Mouse (Mus musculus): ENCODE data around the gene Usp44.
A peak's percentile ranks its signal among the peaks of the same experiment; 100 is the strongest.

The Usp44 gene

GRCm38 (mm10) chr10:93846706-93847105 lies 15.4 kb downstream of the Usp44 start:
- no peak for DNase-seq (ENCODE audit: low spot score)

- DNase-seq (ENCODE audit: low spot score): no peak
Measured at GRCm38 (mm10) chr10:93855126-93855525, 23.8 kb downstream of the Usp44 start.

GRCm38 (mm10) chr10:93856095-93856494 lies 24.7 kb downstream of the Usp44 start:
- no peak for DNase-seq (ENCODE audit: low spot score)

- no peak for DNase-seq (ENCODE audit: low spot score)
Measured at GRCm38 (mm10) chr10:93868401-93868800, 37.0 kb downstream of the Usp44 start.

GRCm38 (mm10) chr10:93868886-93869285 lies 37.5 kb downstream of the Usp44 start:
- no peak for DNase-seq (ENCODE audit: low spot score)

GRCm38 (mm10) chr10:93876772-93877171 lies 45.4 kb downstream of the Usp44 start:
- DNase-seq (ENCODE audit: low spot score): no peak

- no peak for DNase-seq (ENCODE audit: low spot score)
Measured at GRCm38 (mm10) chr10:93878732-93879131, 47.4 kb downstream of the Usp44 start.

- DNase-seq (ENCODE audit: low spot score): no peak
Measured at GRCm38 (mm10) chr10:93881918-93882317, 50.6 kb downstream of the Usp44 start.

- no peak for DNase-seq (ENCODE audit: low spot score)
Measured at GRCm38 (mm10) chr10:93882738-93883364, 51.5 kb downstream of the Usp44 start.

GRCm38 (mm10) chr10:93885839-93886477 lies 54.6 kb downstream of the Usp44 start:
- no peak for DNase-seq (ENCODE audit: low spot score)

GRCm38 (mm10) chr10:93888590-93888934 lies 57.2 kb downstream of the Usp44 start:
- DNase-seq (ENCODE audit: low spot score): no peak

- peak; percentile 55 for DNase-seq (ENCODE audit: low spot score)
Measured at GRCm38 (mm10) chr10:93888935-93889578, 57.7 kb downstream of the Usp44 start.

GRCm38 (mm10) chr10:93889579-93889950 lies 58.2 kb downstream of the Usp44 start:
- DNase-seq (ENCODE audit: low spot score): peak; percentile 93

GRCm38 (mm10) chr10:93889976-93890375 lies 58.6 kb downstream of the Usp44 start:
- peak; percentile 59 for DNase-seq (ENCODE audit: low spot score)

GRCm38 (mm10) chr10:93890565-93890964 lies 59.2 kb downstream of the Usp44 start:
- no peak for DNase-seq (ENCODE audit: low spot score)

GRCm38 (mm10) chr10:93891031-93891430 lies 59.7 kb downstream of the Usp44 start:
- no peak for DNase-seq (ENCODE audit: low spot score)

GRCm38 (mm10) chr10:93892551-93892950 lies 61.2 kb downstream of the Usp44 start:
- DNase-seq (ENCODE audit: low spot score): no peak

- no peak for DNase-seq (ENCODE audit: low spot score)
Measured at GRCm38 (mm10) chr10:93897043-93897646, 65.8 kb downstream of the Usp44 start, which contains the start of gene Metap2. Gene Metap2 (minus strand): TSS chr10:93897093.

GRCm38 (mm10) chr10:93899303-93899702 lies 67.9 kb downstream of the Usp44 start:
- no peak for DNase-seq (ENCODE audit: low spot score)

GRCm38 (mm10) chr10:93899907-93900306 lies 68.6 kb downstream of the Usp44 start:
- DNase-seq (ENCODE audit: low spot score): no peak

GRCm38 (mm10) chr10:93907376-93907775 lies 76.0 kb downstream of the Usp44 start:
- no peak for DNase-seq (ENCODE audit: low spot score)
